ENCODE assay signal across 8 mouse cellular contexts in genomic region chr5:111273589-111273988, GRCm38 (mm10). TPM values are rescaled to one million over a fixed set of nuclear protein-coding genes. Genes with fewer than 3 reads are reported as not detected.
DNase-seq lines count a peak whose midpoint lies in the region; ATAC-seq and TF ChIP-seq lines count a peak whose summit lies in the region.

No protein-coding gene starts in this region.

- H3K9ac ChIP-seq in embryonic facial prominence, embryonic 11.5 days (replicated peaks; ENCODE audit: low read length), result no peak overlapping the region
- H3K9ac ChIP-seq in kidney, embryonic 15.5 days, result no peak overlapping the region
- H3K9ac ChIP-seq in limb, embryonic 14.5 days (ENCODE audit: low read depth, low read length, severe bottlenecking), result peak overlapping the region; percentile 21; the same call in 1 of the 2 replicates

- no peak overlapping the region for H3K4me3 ChIP-seq in embryonic facial prominence, embryonic 11.5 days (ENCODE audit: low read depth, low read length)
- no peak overlapping the region for H3K4me3 ChIP-seq in kidney, embryonic 15.5 days (replicated peaks)
- no peak overlapping the region for H3K4me3 ChIP-seq in limb, embryonic 14.5 days (replicated peaks; ENCODE audit: low read length)

- no peaks in the 10 kb centered on the region for H3K27me3 ChIP-seq in embryonic facial prominence, embryonic 11.5 days (ENCODE audit: control insufficient read depth, insufficient read depth, low read length)
- H3K27me3 ChIP-seq in kidney, embryonic 15.5 days, result no peaks in the 10 kb centered on the region
- H3K27me3 ChIP-seq in limb, embryonic 14.5 days (ENCODE audit: control insufficient read depth, insufficient read depth, low read length), result no peaks in the 10 kb centered on the region
- no peaks in the 10 kb centered on the region for H3K27me3 ChIP-seq in splenic B cell, adult 2 months (ENCODE audit: control insufficient read depth, insufficient read depth, low read length, poor library complexity, severe bottlenecking)

- WGBS in embryonic facial prominence, embryonic 11.5 days, result 36% methylated on average over 10 of the region's 10 CpGs
- 28% methylated on average over 10 of the region's 10 CpGs for WGBS in kidney, embryonic 15.5 days
- whole genome bisulfite sequencing in limb, embryonic 14.5 days, result 34% methylated on average over 10 of the region's 10 CpGs

- TF ChIP-seq POLR2A in limb, embryonic 14.5 days (IDR thresholded peaks at IDR 0.05; ENCODE audit: borderline replicate concordance, extremely low read depth, insufficient read depth, insufficient read length), result no peak

- no peaks in the 10 kb centered on the region for H3K4me1 ChIP-seq in embryonic facial prominence, embryonic 11.5 days (ENCODE audit: control insufficient read depth, insufficient read depth, low read length)
- H3K4me1 ChIP-seq in kidney, embryonic 15.5 days, result peaks cover 10% of the 10 kb centered on the region
- H3K4me1 ChIP-seq in limb, embryonic 14.5 days (ENCODE audit: control insufficient read depth, insufficient read depth, low read length), result 0 out of 2 replicates have a peak, but pooled peaks cover 2% of the 10 kb centered on the region

- H3K27ac ChIP-seq in embryonic facial prominence, embryonic 11.5 days (replicated peaks; ENCODE audit: low read depth, low read length), result no peak overlapping the region
- no peak overlapping the region for H3K27ac ChIP-seq in kidney, embryonic 15.5 days
- no peak overlapping the region for H3K27ac ChIP-seq in limb, embryonic 14.5 days (replicated peaks; ENCODE audit: low read depth, low read length)

- H3K9me3 ChIP-seq in embryonic facial prominence, embryonic 11.5 days (replicated peaks; ENCODE audit: control insufficient read depth, low read length), result no peaks in the 10 kb centered on the region
- H3K9me3 ChIP-seq in kidney, embryonic 15.5 days (replicated peaks), result no peaks in the 10 kb centered on the region
- H3K9me3 ChIP-seq in limb, embryonic 14.5 days (ENCODE audit: control insufficient read depth, low read length), result no peaks in the 10 kb centered on the region

- no peak overlapping the region for H3K4me2 ChIP-seq in embryonic facial prominence, embryonic 11.5 days (ENCODE audit: low read depth, low read length)
- H3K4me2 ChIP-seq in kidney, embryonic 15.5 days, result no peak overlapping the region
- H3K4me2 ChIP-seq in limb, embryonic 14.5 days (replicated peaks; ENCODE audit: low read depth, low read length, severe bottlenecking), result no peak overlapping the region

- H3K36me3 ChIP-seq in embryonic facial prominence, embryonic 11.5 days (replicated peaks; ENCODE audit: control insufficient read depth, insufficient read depth, low read depth, low read length), result peaks cover 5% of the 10 kb centered on the region
- H3K36me3 ChIP-seq in kidney, embryonic 15.5 days, result peaks cover 69% of the 10 kb centered on the region
- peaks cover 84% of the 10 kb centered on the region for H3K36me3 ChIP-seq in limb, embryonic 14.5 days (ENCODE audit: control insufficient read depth, insufficient read depth, low read length)
- H3K36me3 ChIP-seq in splenic B cell, adult 2 months (ENCODE audit: control insufficient read depth, insufficient read depth, low read length, poor library complexity, severe bottlenecking), result no peaks in the 10 kb centered on the region

- DNase-seq in spleen, adult 18-20 months, result peak; percentile 47 to 73
- DNase-seq in spleen, adult 12 weeks (ENCODE audit: low spot score), result no peak
- peak; percentile 88 for DNase-seq in embryonic facial prominence, embryonic 11.5 days (ENCODE audit: low spot score)
- peak; percentile 84 for DNase-seq in heart, adult 8-10 months (ENCODE audit: low spot score)
- peak; percentile 88 for DNase-seq in limb, embryonic 14.5 days (ENCODE audit: low spot score)
- peak; percentile 78 for DNase-seq in naive thymus-derived CD4-positive, alpha-beta T cell, adult 2 months (ENCODE audit: low read depth)
- peak; percentile 75 for DNase-seq in splenic B cell, adult 2 months (ENCODE audit: low read depth, low spot score)

- peak; percentile 57; the same call in 1 of the 2 replicates for ATAC-seq in embryonic facial prominence, embryonic 11.5 days (replicated peaks; ENCODE audit: insufficient number of reproducible peaks, low FRiP score, low TSS enrichment, low read depth)
- ATAC-seq in kidney, embryonic 15.5 days (replicated peaks; ENCODE audit: low FRiP score), result peak; percentile 59; the same call in 1 of the 2 replicates
- ATAC-seq in limb, embryonic 14.5 days (ENCODE audit: low FRiP score, low read depth), result peak; percentile 76

RNA-seq across cellular contexts. Expression of gene Pitpnb, which starts 57.0 kb away (rescaled TPM):
- 133 and 137 TPM in 2 replicates for polyA plus RNA-seq in embryonic facial prominence, embryonic 11.5 days (2014; fragmentation: Nextera tagmentation; extraction: Ambion mirVana)
- 10 to 100 TPM; 36.5 to 43.9 (median 39.8) TPM for total RNA-seq in heart, adult 8-10 months (2022)
- polyA plus RNA-seq in kidney, embryonic 15.5 days (2015; fragmentation: Nextera tagmentation; extraction: Ambion mirVana), result 101 and 104 TPM in 2 replicates
- polyA plus RNA-seq in limb, embryonic 14.5 days (2012; rRNA removed), result 89.6 and 96.0 TPM in 2 replicates
- 103 and 110 TPM in 2 replicates for polyA plus RNA-seq in limb, embryonic 14.5 days (2014; fragmentation: Nextera tagmentation; extraction: Ambion mirVana)
